ENCODE assay signal across 25 mouse cellular contexts in the genomic region with DNA sequence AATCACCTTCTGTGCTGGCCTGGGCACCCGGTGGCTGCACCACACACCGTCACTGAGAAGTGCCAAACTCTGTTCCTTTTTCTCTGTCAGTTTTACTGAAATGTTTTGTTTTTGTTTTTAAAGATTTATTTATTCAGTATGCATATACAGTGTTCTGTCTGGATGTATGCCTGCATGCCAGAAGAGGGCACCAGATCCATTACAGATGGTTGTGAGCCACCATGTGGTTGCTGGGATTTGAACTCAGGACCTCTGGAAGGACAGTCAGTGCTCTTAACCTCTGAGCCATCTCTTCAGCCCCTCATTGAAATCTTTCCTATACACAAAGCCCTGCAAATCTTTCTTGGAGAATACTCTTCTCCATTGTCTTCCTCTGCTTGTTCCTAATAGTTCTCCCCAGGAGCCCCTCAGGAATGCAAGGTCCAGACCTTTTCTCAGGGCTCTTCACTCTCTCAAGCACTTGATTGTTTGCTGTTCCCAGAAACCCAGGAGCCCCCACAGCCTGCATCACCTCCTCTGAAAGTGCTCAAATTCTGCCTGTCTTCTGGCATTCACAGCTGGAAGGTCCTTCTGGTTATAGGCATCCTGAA. TPM values are rescaled to one million over a fixed set of nuclear protein-coding genes. Genes with fewer than 3 reads are reported as not detected.
DNase-seq lines count a peak whose midpoint lies in the region; ATAC-seq and TF ChIP-seq lines count a peak whose summit lies in the region.
"Had no signal": no experiment of that assay in that cellular context is flagged by ENCODE, and none has a peak within 500 bp of the region (broad histone marks: within the 10 kb centered on the region; RNA-seq: fewer than 3 reads in every experiment).

No protein-coding gene starts in this region.

- no peak overlapping the region for H3K4me2 ChIP-seq in forebrain, postnatal 0 days (ENCODE audit: low read depth)
- no peak overlapping the region for H3K4me2 ChIP-seq in forebrain, embryonic 14.5 days (ENCODE audit: low read length)
- H3K4me2 ChIP-seq in lung, embryonic 14.5 days = no peak overlapping the region
- H3K4me2 ChIP-seq: embryonic facial prominence, embryonic 12.5 days; heart, embryonic 12.5 days; hindbrain, embryonic 15.5 days had no signal

- H3K27ac ChIP-seq in forebrain, postnatal 0 days (ENCODE audit: low read depth, low read length) = no peak overlapping the region
- H3K27ac ChIP-seq in forebrain, embryonic 14.5 days (ENCODE audit: low read depth, low read length) = no peak overlapping the region
- no peak overlapping the region for H3K27ac ChIP-seq in layer of hippocampus, adult 2 months
- H3K27ac ChIP-seq in lung, embryonic 14.5 days (ENCODE audit: low read depth) = no peak overlapping the region
- H3K27ac ChIP-seq: embryonic facial prominence, embryonic 12.5 days; hindbrain, embryonic 10.5 days; hindbrain, embryonic 15.5 days had no signal

- no peak overlapping the region for H3K9ac ChIP-seq in forebrain, postnatal 0 days
- no peak overlapping the region for H3K9ac ChIP-seq in forebrain, embryonic 14.5 days (ENCODE audit: low read length)
- H3K9ac ChIP-seq in lung, embryonic 14.5 days = no peak overlapping the region
- H3K9ac ChIP-seq: embryonic facial prominence, embryonic 12.5 days; heart, embryonic 12.5 days; hindbrain, embryonic 15.5 days had no signal

- TF ChIP-seq CTCF in forebrain, postnatal 0 days (IDR thresholded peaks at IDR 0.05; ENCODE audit: low read depth) = peak; percentile 22; the same call in 1 of the 2 replicates
- TF ChIP-seq CTCF in layer of hippocampus, adult 2 months (conservative IDR thresholded peaks at IDR 0.05) = peak; percentile 47
- TF ChIP-seq CTCF in lung, embryonic 14.5 days (IDR thresholded peaks at IDR 0.05; ENCODE audit: low read depth) = peak; percentile 43

- no peaks in the 10 kb centered on the region for H3K36me3 ChIP-seq in forebrain, postnatal 0 days (ENCODE audit: insufficient read depth)
- no peaks in the 10 kb centered on the region for H3K36me3 ChIP-seq in forebrain, embryonic 14.5 days (ENCODE audit: control insufficient read depth, insufficient read depth, low read length)
- H3K36me3 ChIP-seq in lung, embryonic 14.5 days (ENCODE audit: insufficient read depth) = no peaks in the 10 kb centered on the region
- H3K36me3 ChIP-seq: embryonic facial prominence, embryonic 12.5 days; heart, embryonic 12.5 days; hindbrain, embryonic 10.5 days; hindbrain, embryonic 15.5 days had no signal

- DNase-seq in forebrain, postnatal 0 days = no peak
- DNase-seq in forebrain, embryonic 14.5 days (ENCODE audit: low spot score) = no peak
- DNase-seq in layer of hippocampus, adult 2 months (ENCODE audit: low spot score in 2 of 2) = no peak
- DNase-seq in layer of hippocampus, postnatal 10 days (ENCODE audit: low spot score in 2 of 2) = no peak
- DNase-seq in lung, embryonic 14.5 days = no peak
- DNase-seq in lung, postnatal 4 days = no peak
- DNase-seq in R1 (ENCODE audit: low read depth, low spot score) = peak; percentile 85
- no peak for DNase-seq in yolk sac, embryonic 10.5 days (ENCODE audit: low spot score)
- DNase-seq: adrenal gland, postnatal 14 days; B cell, adult 2 months; cerebellum, adult 11-12 months; cerebellum, adult 9-10 months; cerebellum, postnatal 25 days; gastrocnemius, postnatal 14 days had no signal

- no peak for ATAC-seq in forebrain, postnatal 0 days
- no peak for ATAC-seq in forebrain, embryonic 14.5 days
- no peak for ATAC-seq in lung, embryonic 14.5 days (ENCODE audit: insufficient read depth)
- ATAC-seq: CD4-positive, CD25-positive, alpha-beta regulatory T cell, adult 4 months; forebrain, embryonic 16.5 days had no signal

- H3K4me3 ChIP-seq in forebrain, postnatal 0 days (ENCODE audit: low read depth, low read length) = no peak overlapping the region
- H3K4me3 ChIP-seq in forebrain, embryonic 14.5 days (ENCODE audit: low read depth, low read length) = no peak overlapping the region
- no peak overlapping the region for H3K4me3 ChIP-seq in layer of hippocampus, adult 2 months
- H3K4me3 ChIP-seq in lung, embryonic 14.5 days (ENCODE audit: low read depth, low read length) = no peak overlapping the region
- H3K4me3 ChIP-seq: embryonic facial prominence, embryonic 12.5 days; heart, embryonic 12.5 days; hindbrain, embryonic 10.5 days; hindbrain, embryonic 15.5 days had no signal

- H3K9me3 ChIP-seq in forebrain, postnatal 0 days (ENCODE audit: low read length) = no peaks in the 10 kb centered on the region
- no peaks in the 10 kb centered on the region for H3K9me3 ChIP-seq in forebrain, embryonic 14.5 days (replicated peaks; ENCODE audit: control insufficient read depth, low read length)
- H3K9me3 ChIP-seq in lung, embryonic 14.5 days (ENCODE audit: low read depth, low read length) = no peaks in the 10 kb centered on the region
- H3K9me3 ChIP-seq: embryonic facial prominence, embryonic 12.5 days; hindbrain, embryonic 10.5 days; hindbrain, embryonic 15.5 days had no signal

- no peaks in the 10 kb centered on the region for H3K4me1 ChIP-seq in forebrain, postnatal 0 days (ENCODE audit: insufficient read depth)
- H3K4me1 ChIP-seq in forebrain, embryonic 14.5 days (ENCODE audit: control insufficient read depth, insufficient read depth, low read length) = no peaks in the 10 kb centered on the region
- H3K4me1 ChIP-seq in lung, embryonic 14.5 days (ENCODE audit: insufficient read depth) = no peaks in the 10 kb centered on the region
- H3K4me1 ChIP-seq: embryonic facial prominence, embryonic 12.5 days; heart, embryonic 12.5 days; hindbrain, embryonic 10.5 days; hindbrain, embryonic 15.5 days had no signal

- no peaks in the 10 kb centered on the region for H3K27me3 ChIP-seq in forebrain, postnatal 0 days (ENCODE audit: insufficient read depth, low read length)
- H3K27me3 ChIP-seq in forebrain, embryonic 14.5 days (replicated peaks; ENCODE audit: control insufficient read depth, insufficient read depth, low read length) = no peaks in the 10 kb centered on the region
- no peaks in the 10 kb centered on the region for H3K27me3 ChIP-seq in lung, embryonic 14.5 days (ENCODE audit: insufficient read depth, low read length)
- H3K27me3 ChIP-seq: embryonic facial prominence, embryonic 12.5 days; heart, embryonic 12.5 days; hindbrain, embryonic 15.5 days had no signal

- 64% methylated on average over 2 of the region's 2 CpGs for WGBS in forebrain, postnatal 0 days
- WGBS in forebrain, embryonic 14.5 days = 82% methylated on average over 2 of the region's 2 CpGs
- 69% methylated on average over 2 of the region's 2 CpGs for WGBS in lung, embryonic 14.5 days

RNA-seq across cellular contexts. Expression of gene B4galnt2, which starts 24.1 kb away (rescaled TPM):
- not detected in 2 replicates for total RNA-seq in forebrain, postnatal 0 days (2014; rRNA removed)
- not detected in 2 replicates for polyA plus RNA-seq in forebrain, postnatal 0 days (2015; fragmentation: Nextera tagmentation; extraction: Ambion mirVana)
- polyA plus RNA-seq in forebrain, embryonic 14.5 days (2014; fragmentation: Nextera tagmentation; extraction: Ambion mirVana) = not detected in 2 replicates
- not detected for total RNA-seq in layer of hippocampus, adult 2 months (2021)
- total RNA-seq in layer of hippocampus, postnatal 10 days (2021) = not detected
- polyA plus RNA-seq in lung, embryonic 14.5 days (2014; fragmentation: Nextera tagmentation; extraction: Ambion mirVana) = 0.11 and 0.18 TPM in 2 replicates
- total RNA-seq: adrenal gland, postnatal 14 days; gastrocnemius, adult 18-20 months; gastrocnemius, postnatal 14 days; heart, adult 8-10 months; heart, postnatal 25 days had no signal
- polyA plus RNA-seq: cortical plate, adult 2 months; embryonic facial prominence, embryonic 12.5 days; forebrain, embryonic 11.5 days; forebrain, embryonic 16.5 days; hindbrain, embryonic 15.5 days had no signal

RNA-seq across cellular contexts. Expression of gene Abi3, which starts 48.3 kb away (rescaled TPM):
- total RNA-seq in forebrain, postnatal 0 days (2014; rRNA removed) = 0.19 and 0.62 TPM in 2 replicates
- 1.4 and 1.5 TPM in 2 replicates for polyA plus RNA-seq in forebrain, postnatal 0 days (2015; fragmentation: Nextera tagmentation; extraction: Ambion mirVana)
- polyA plus RNA-seq in forebrain, embryonic 14.5 days (2014; fragmentation: Nextera tagmentation; extraction: Ambion mirVana) = 0.50 and 1.1 TPM in 2 replicates
- 1 to 10 TPM; 3.3 to 6.8 TPM for total RNA-seq in layer of hippocampus, adult 2 months (2021)
- 1 to 10 TPM; 3.7 to 4.4 TPM for total RNA-seq in layer of hippocampus, postnatal 10 days (2021)
- polyA plus RNA-seq in lung, embryonic 14.5 days (2014; fragmentation: Nextera tagmentation; extraction: Ambion mirVana) = 7.2 TPM in 2 replicates

RNA-seq across cellular contexts. Expression of gene Gngt2, which starts 53.5 kb away (rescaled TPM):
- 1.0 and 1.6 TPM in 2 replicates for total RNA-seq in forebrain, postnatal 0 days (2014; rRNA removed)
- polyA plus RNA-seq in forebrain, postnatal 0 days (2015; fragmentation: Nextera tagmentation; extraction: Ambion mirVana) = 1.9 and 2.9 TPM in 2 replicates
- 2.1 and 2.7 TPM in 2 replicates for polyA plus RNA-seq in forebrain, embryonic 14.5 days (2014; fragmentation: Nextera tagmentation; extraction: Ambion mirVana)
- 1 to 10 TPM; 2.6 to 4.5 TPM for total RNA-seq in layer of hippocampus, adult 2 months (2021)
- total RNA-seq in layer of hippocampus, postnatal 10 days (2021) = 1 to 10 TPM; 2.1 to 2.6 TPM
- polyA plus RNA-seq in lung, embryonic 14.5 days (2014; fragmentation: Nextera tagmentation; extraction: Ambion mirVana) = 13.4 and 14.8 TPM in 2 replicates
